Mouse (Mus musculus) thymus, adult 2 months (tissue): ENCODE results near the gene Hist1h2bf.

Source experiments
- CTCF ChIP-seq: fragments of 200-500 bp; IDR thresholded peaks from 2 replicates; pipeline ENCODE4 v1.5.1; 2012; ENCODE audit warnings: mild to moderate bottlenecking, control low read depth, low read length, moderate library complexity, borderline replicate concordance; ENCODE audit not compliant: control insufficient read depth, poor library complexity, insufficient read depth; ENCODE audit errors: extremely low read depth
- POLR2A ChIP-seq: fragments of 200-500 bp; IDR thresholded peaks from 2 replicates; pipeline ENCODE4 v1.6.1; 2012; ENCODE audit warnings: mild to moderate bottlenecking, low read length, control low read depth, moderate library complexity; ENCODE audit not compliant: control insufficient read depth, poor library complexity, insufficient read depth; ENCODE audit errors: extremely low read depth

DNA sequence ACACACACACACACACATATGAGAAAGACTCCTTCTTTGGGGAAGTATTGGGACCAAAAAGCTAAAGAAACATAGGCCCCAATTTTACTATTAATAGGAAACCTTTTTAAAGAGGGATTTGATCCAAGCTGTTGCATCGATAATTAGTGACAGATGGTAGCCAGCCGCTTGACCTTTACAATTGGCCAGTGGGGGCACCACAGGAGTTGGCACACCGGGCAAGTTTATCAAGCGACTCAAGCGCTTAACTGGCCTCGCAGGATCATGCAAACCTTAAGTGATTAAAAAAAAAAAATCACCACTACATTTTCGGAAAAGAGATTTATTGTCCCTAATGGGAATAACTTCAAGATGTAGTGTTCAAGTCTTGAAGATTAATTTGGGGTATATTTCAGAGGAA is 18.6 kb upstream of the Hist1h2bf start:
- TF ChIP-seq POLR2A = no peak
- TF ChIP-seq CTCF = no peak
